Mouse (Mus musculus): Measurements from ENCODE around the gene Slc15a3. TPM values are rescaled to one million over a fixed set of nuclear protein-coding genes. Genes with fewer than 3 reads are reported as not detected.

Slc15a3 gene
- polyA plus RNA-seq, 1 experiment from 2014 or later, result 0.45 TPM

DNA sequence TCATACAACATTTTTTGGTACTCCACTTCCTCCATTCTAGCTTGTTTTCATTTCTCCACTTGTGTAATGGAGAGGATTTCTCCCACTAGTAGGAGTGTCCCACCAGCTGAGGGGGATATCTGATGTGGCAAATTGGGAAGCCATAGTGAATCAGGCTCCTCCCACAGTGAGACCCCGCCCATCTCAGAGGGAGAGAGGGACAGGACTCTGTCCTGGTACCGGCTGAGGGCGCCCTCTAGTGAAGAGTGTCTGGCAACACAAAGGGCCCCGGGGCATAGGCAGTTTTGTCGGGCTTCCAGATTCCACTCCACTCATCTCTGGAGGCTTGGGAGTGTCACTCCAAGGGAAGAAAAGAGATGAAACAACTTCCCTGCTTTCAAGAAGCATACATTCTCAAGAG lies 8.1 kb upstream of the Slc15a3 start:
- peak; percentile 49; the same call in 1 of the 2 replicates for ATAC-seq (ENCODE audit: insufficient number of reproducible peaks, insufficient read depth, low FRiP score, low read depth)
- WGBS, result 12% methylated on average over 5 of the region's 5 CpGs
- no peak overlapping the region for H3K4me2 ChIP-seq (replicated peaks; ENCODE audit: low read depth, low read length)

DNA sequence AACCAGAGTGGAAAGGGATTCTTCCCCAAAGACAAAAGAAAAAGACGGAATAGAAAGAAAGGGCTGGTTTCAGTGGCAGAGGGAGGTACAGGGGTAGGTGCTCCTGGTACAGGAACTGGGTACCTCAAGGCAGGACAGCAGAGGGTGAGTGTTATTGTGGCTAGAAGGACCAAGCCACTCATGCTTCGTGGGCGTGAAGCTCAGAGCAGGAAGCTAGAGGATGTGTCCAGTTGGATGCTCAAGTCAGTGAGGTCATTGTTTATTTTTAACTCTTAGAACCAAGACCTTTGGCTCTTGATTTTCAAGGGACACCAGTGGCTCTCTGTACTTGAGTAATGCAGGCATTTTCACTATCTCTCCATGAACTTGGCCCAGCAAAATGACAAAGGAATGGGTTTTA lies 7.5 kb upstream of the Slc15a3 start:
- Histone ChIP-seq H3K9me3 (ENCODE audit: control insufficient read depth, low read depth, low read length) (no peaks in the 10 kb centered on the region), H3K4me3 (ENCODE audit: low read depth, low read length) (no peak overlapping the region), H3K4me1 (ENCODE audit: control insufficient read depth, insufficient read depth, low read length) (no peaks in the 10 kb centered on the region), H3K9ac (replicated peaks; ENCODE audit: low read depth, low read length) (no peak overlapping the region), H3K27me3 (ENCODE audit: control insufficient read depth, insufficient read depth, low read length) (no peaks in the 10 kb centered on the region), H3K27ac (ENCODE audit: low read length) (no peak overlapping the region), H3K4me2 (replicated peaks; ENCODE audit: low read depth, low read length) (no peak overlapping the region), H3K36me3 (ENCODE audit: control insufficient read depth, insufficient read depth, low read length) (no peaks in the 10 kb centered on the region)
- ATAC-seq (ENCODE audit: insufficient number of reproducible peaks, insufficient read depth, low FRiP score, low read depth), result no peak
- 74% methylated on average over 3 of the region's 3 CpGs for WGBS

More for the DNA sequence above, 8.1 kb upstream of the Slc15a3 start:
- Histone ChIP-seq H3K4me1 (ENCODE audit: control insufficient read depth, insufficient read depth, low read length) (no peaks in the 10 kb centered on the region), H3K27me3 (ENCODE audit: control insufficient read depth, insufficient read depth, low read length) (no peaks in the 10 kb centered on the region), H3K36me3 (ENCODE audit: control insufficient read depth, insufficient read depth, low read length) (no peaks in the 10 kb centered on the region), H3K9ac (replicated peaks; ENCODE audit: low read depth, low read length) (no peak overlapping the region), H3K9me3 (ENCODE audit: control insufficient read depth, low read depth, low read length) (no peaks in the 10 kb centered on the region), H3K27ac (ENCODE audit: low read length) (no peak overlapping the region), H3K4me3 (ENCODE audit: low read depth, low read length) (no peak overlapping the region)

DNA sequence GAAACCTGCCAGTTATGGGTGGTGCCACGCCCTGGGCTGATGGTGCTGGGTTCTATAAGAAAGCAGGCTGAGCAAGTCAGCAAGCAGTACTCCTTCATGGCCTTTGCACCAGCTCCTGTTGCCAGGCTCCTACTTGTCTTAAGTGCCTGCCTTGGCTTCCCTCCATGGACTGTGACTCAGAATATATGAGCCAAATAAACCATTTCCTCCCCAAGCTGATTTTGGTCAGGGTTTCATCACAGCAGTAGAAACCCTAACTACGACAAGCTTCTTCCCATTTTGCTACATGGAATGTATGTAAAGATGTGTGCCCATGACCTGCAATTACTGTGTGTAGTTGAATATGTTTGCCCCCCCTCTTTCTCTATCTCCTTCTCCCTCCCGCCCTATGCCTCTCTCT lies 5.9 kb upstream of the Slc15a3 start:
- no peak overlapping the region for H3K9ac ChIP-seq (replicated peaks; ENCODE audit: low read depth, low read length)
- no peaks in the 10 kb centered on the region for H3K36me3 ChIP-seq (ENCODE audit: control insufficient read depth, insufficient read depth, low read length)
- H3K4me1 ChIP-seq (ENCODE audit: control insufficient read depth, insufficient read depth, low read length), result no peaks in the 10 kb centered on the region
- no peak overlapping the region for H3K4me3 ChIP-seq (ENCODE audit: low read depth, low read length)
- ATAC-seq (ENCODE audit: insufficient number of reproducible peaks, insufficient read depth, low FRiP score, low read depth), result no peak
- H3K27me3 ChIP-seq (ENCODE audit: control insufficient read depth, insufficient read depth, low read length), result no peaks in the 10 kb centered on the region
- WGBS, result 80% methylated on average over 3 of the region's 3 CpGs
- no peak overlapping the region for H3K4me2 ChIP-seq (replicated peaks; ENCODE audit: low read depth, low read length)
- no peak overlapping the region for H3K27ac ChIP-seq (ENCODE audit: low read length)
- H3K9me3 ChIP-seq (ENCODE audit: control insufficient read depth, low read depth, low read length), result no peaks in the 10 kb centered on the region

DNA sequence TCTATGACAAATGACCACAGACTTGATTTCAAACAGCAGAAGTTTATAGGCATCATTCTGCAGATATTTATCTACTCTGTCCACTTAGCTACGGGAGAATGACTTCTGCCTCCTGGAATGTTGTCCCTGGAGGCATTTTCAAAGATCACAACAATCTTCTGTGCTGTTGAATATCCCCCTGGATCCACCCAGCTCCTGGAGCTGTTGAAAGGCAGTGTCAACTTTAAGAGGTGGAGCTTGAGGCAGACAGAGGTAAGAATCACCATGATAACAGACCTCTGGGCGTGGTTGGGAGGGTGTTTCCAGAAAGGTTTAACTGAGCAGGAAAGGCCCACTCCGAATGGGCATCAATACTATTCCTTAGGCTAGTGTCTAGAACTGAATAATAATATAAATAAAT lies 3.9 kb upstream of the Slc15a3 start:
- H3K4me3 ChIP-seq (ENCODE audit: low read depth, low read length), result no peak overlapping the region
- no peak overlapping the region for H3K27ac ChIP-seq (ENCODE audit: low read length)
- H3K36me3 ChIP-seq (ENCODE audit: control insufficient read depth, insufficient read depth, low read length), result no peaks in the 10 kb centered on the region
- ATAC-seq (ENCODE audit: insufficient number of reproducible peaks, insufficient read depth, low FRiP score, low read depth), result no peak
- no peak overlapping the region for H3K9ac ChIP-seq (replicated peaks; ENCODE audit: low read depth, low read length)
- no peaks in the 10 kb centered on the region for H3K9me3 ChIP-seq (ENCODE audit: control insufficient read depth, low read depth, low read length)
- H3K27me3 ChIP-seq (ENCODE audit: control insufficient read depth, insufficient read depth, low read length), result no peaks in the 10 kb centered on the region
- 50% methylated on average over 3 of the region's 3 CpGs for WGBS
- H3K4me2 ChIP-seq (replicated peaks; ENCODE audit: low read depth, low read length), result no peak overlapping the region
- no peaks in the 10 kb centered on the region for H3K4me1 ChIP-seq (ENCODE audit: control insufficient read depth, insufficient read depth, low read length)

DNA sequence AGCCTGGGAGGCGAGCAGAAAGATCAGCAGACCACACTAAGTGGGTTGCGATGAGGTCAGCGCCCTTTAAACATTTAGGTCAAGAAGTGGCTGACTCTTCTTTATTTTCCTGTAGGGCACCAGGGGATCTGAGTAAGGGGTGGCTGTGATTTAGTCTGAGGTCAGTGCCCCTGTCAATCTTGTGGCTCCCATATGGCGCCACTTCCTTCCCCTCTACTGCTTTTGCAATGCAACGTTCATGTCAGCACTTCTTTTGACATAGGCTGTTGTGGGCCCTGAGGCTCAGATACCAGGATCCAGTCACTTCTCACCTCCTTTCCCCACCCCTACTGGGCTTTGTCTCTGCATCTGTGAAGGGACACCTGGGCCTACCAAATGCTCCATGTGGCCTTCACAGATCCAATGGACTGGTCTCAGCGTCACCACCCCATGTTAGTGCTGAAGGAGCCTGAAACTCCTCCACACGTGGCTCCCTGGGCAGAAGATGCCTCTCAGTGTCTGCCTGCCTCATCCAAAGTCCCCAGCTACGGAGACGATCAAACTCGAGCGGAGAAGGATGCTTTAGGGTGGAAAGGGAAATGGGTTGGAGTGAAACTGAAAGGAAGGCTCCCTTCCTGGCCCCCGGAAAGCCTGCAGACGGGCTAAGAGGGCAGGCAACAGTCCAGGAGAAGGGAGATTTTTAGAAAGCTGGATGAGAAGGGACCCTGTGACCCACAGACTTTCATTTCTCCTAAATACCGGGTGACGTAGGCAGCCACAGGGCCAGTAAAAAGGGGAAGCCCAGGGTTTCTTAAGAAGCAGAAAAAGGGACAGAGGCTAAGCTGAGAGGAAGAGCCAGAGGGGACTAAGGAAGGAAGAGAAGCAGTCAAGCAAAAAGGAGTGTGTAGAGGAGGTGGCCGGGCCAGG lies 2.4 kb downstream of the Slc15a3 start:
- ATAC-seq (ENCODE audit: insufficient number of reproducible peaks, insufficient read depth, low FRiP score, low read depth), result no peak
- WGBS, result 55% methylated on average over 16 of the region's 16 CpGs
- H3K27ac ChIP-seq (ENCODE audit: low read length), result no peak overlapping the region

DNA sequence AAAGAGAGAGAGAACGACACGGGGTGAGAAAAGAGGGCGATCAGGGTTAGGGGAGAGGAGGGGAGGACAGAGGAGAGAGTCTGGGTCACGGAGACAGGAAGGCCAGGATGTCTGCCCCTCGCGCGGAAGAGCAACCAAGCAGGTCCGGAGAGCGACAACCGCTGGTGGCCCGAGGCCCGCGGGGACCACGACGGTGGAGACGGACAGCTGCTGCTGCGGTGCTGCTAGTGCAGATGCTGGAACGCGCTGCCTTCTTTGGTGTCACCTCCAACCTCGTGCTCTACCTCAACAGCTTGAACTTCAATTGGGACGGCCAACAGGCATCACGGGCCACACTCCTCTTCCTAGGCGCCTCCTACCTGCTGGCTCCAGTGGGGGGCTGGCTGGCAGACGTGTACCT lies 3.4 kb downstream of the Slc15a3 start:
- no peaks in the 10 kb centered on the region for H3K36me3 ChIP-seq (ENCODE audit: control insufficient read depth, insufficient read depth, low read length)
- no peak overlapping the region for H3K27ac ChIP-seq (ENCODE audit: low read length)
- WGBS, result 54% methylated on average over 24 of the region's 24 CpGs
- H3K4me1 ChIP-seq (ENCODE audit: control insufficient read depth, insufficient read depth, low read length), result 0 out of 2 replicates have a peak, but pooled peaks cover 2% of the 10 kb centered on the region
- no peak overlapping the region for H3K4me2 ChIP-seq (replicated peaks; ENCODE audit: low read depth, low read length)
- H3K27me3 ChIP-seq (ENCODE audit: control insufficient read depth, insufficient read depth, low read length), result no peaks in the 10 kb centered on the region
- H3K9ac ChIP-seq (replicated peaks; ENCODE audit: low read depth, low read length), result no peak overlapping the region
- no peak overlapping the region for H3K4me3 ChIP-seq (ENCODE audit: low read depth, low read length)
- ATAC-seq (ENCODE audit: insufficient number of reproducible peaks, insufficient read depth, low FRiP score, low read depth), result no peak
- no peaks in the 10 kb centered on the region for H3K9me3 ChIP-seq (ENCODE audit: control insufficient read depth, low read depth, low read length)

More for the DNA sequence above, 2.4 kb downstream of the Slc15a3 start:
- Histone ChIP-seq H3K4me2 (replicated peaks; ENCODE audit: low read depth, low read length) (no peak overlapping the region), H3K4me3 (ENCODE audit: low read depth, low read length) (no peak overlapping the region), H3K4me1 (ENCODE audit: control insufficient read depth, insufficient read depth, low read length) (0 out of 2 replicates have a peak, but pooled peaks cover under 1% of the 10 kb centered on the region), H3K9me3 (ENCODE audit: control insufficient read depth, low read depth, low read length) (no peaks in the 10 kb centered on the region), H3K27me3 (ENCODE audit: control insufficient read depth, insufficient read depth, low read length) (no peaks in the 10 kb centered on the region), H3K9ac (replicated peaks; ENCODE audit: low read depth, low read length) (no peak overlapping the region), H3K36me3 (ENCODE audit: control insufficient read depth, insufficient read depth, low read length) (no peaks in the 10 kb centered on the region)

DNA sequence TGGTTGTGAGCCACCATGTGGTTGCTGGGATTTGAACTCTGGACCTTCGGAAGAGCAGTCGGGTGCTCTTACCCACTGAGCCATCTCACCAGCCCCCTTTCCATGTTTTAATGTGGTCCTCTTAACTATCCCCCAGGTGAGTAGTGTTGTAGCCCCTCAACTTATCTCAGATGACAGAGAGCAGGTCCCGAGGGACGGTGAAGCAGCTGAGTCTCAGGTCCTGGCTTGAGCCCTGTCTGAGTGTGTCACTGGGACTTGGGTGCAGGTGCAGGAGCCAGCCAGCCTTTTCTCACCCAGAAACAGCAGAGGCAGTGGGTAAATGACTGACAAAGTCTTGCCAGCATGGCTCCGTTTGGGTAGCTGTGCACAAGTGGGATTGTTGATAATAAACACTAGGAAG lies 4.7 kb downstream of the Slc15a3 start:
- Histone ChIP-seq H3K9me3 (ENCODE audit: control insufficient read depth, low read depth, low read length) (no peaks in the 10 kb centered on the region), H3K36me3 (ENCODE audit: control insufficient read depth, insufficient read depth, low read length) (no peaks in the 10 kb centered on the region), H3K4me3 (ENCODE audit: low read depth, low read length) (no peak overlapping the region), H3K27me3 (ENCODE audit: control insufficient read depth, insufficient read depth, low read length) (no peaks in the 10 kb centered on the region), H3K27ac (ENCODE audit: low read length) (no peak overlapping the region), H3K9ac (replicated peaks; ENCODE audit: low read depth, low read length) (no peak overlapping the region), H3K4me1 (ENCODE audit: control insufficient read depth, insufficient read depth, low read length) (0 out of 2 replicates have a peak, but pooled peaks cover 2% of the 10 kb centered on the region), H3K4me2 (replicated peaks; ENCODE audit: low read depth, low read length) (no peak overlapping the region)
- no peak for ATAC-seq (ENCODE audit: insufficient number of reproducible peaks, insufficient read depth, low FRiP score, low read depth)
- 94% methylated on average over 5 of the region's 5 CpGs for WGBS

DNA sequence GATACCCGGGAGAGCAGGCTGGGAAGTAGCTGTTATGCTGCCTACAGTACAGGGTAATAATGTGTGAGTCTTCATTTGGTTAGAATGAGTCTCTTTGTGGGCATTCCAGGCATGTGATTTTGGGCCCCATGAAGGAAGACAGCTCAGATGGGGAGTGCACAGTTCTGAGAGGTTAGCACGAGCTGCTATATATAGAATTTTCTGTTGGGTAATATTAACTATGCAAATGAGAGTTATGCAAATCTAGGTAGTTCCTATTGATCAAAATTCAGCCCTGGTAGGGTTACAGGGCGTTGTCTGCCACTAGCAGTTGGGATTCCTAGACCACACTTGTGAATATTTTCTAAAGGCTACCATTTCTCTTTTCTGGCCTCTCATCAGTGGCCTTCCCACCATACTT lies 5.9 kb downstream of the Slc15a3 start:
- H3K4me1 ChIP-seq (ENCODE audit: control insufficient read depth, insufficient read depth, low read length), result 0 out of 2 replicates have a peak, but pooled peaks cover 2% of the 10 kb centered on the region
- no peaks in the 10 kb centered on the region for H3K9me3 ChIP-seq (ENCODE audit: control insufficient read depth, low read depth, low read length)
- H3K4me3 ChIP-seq (ENCODE audit: low read depth, low read length), result no peak overlapping the region
- H3K36me3 ChIP-seq (ENCODE audit: control insufficient read depth, insufficient read depth, low read length), result no peaks in the 10 kb centered on the region
- no peak for ATAC-seq (ENCODE audit: insufficient number of reproducible peaks, insufficient read depth, low FRiP score, low read depth)
- H3K27me3 ChIP-seq (ENCODE audit: control insufficient read depth, insufficient read depth, low read length), result no peaks in the 10 kb centered on the region
- no peak overlapping the region for H3K9ac ChIP-seq (replicated peaks; ENCODE audit: low read depth, low read length)
- H3K4me2 ChIP-seq (replicated peaks; ENCODE audit: low read depth, low read length), result no peak overlapping the region
- 80% methylated on average over 3 of the region's 3 CpGs for WGBS
- H3K27ac ChIP-seq (ENCODE audit: low read length), result no peak overlapping the region
